Mouse (Mus musculus) adrenal gland, postnatal 25 days (tissue): Measurements from ENCODE around the gene Tbc1d10a. TPM values are rescaled to one million over a fixed set of nuclear protein-coding genes. Genes with fewer than 3 reads are reported as not detected.
A peak's percentile ranks its signal among the peaks of the same experiment; 100 is the strongest.

Experiments used
- DNase-seq: peaks from one replicate; pipeline ENCODE4 v3.0.0; 2021; ENCODE audit warnings: mixed read lengths
- long read RNA-seq: library from polyadenylated mRNA; stranded (forward); transcript quantifications from one replicate; pipeline ENCODE4 v2.0.0, GENCODE M21; 2021
- total RNA-seq: library from RNA; stranded (reverse); gene quantifications from 2 replicates; pipeline ENCODE4 v1.2.3, GENCODE M21; 2021

Tbc1d10a gene
- 15.6 and 15.8 TPM in 2 replicates for total RNA-seq
- long read RNA-seq, transcript Tbc1d10a-201 (9 exons, 1,957 nt) = major isoform, 38 of 47 reads
- long read RNA-seq, partial matches to known transcripts = 5 of 47 reads
- long read RNA-seq, other reads (novel, unspliced or antisense) = 4 of 47 reads

DNA sequence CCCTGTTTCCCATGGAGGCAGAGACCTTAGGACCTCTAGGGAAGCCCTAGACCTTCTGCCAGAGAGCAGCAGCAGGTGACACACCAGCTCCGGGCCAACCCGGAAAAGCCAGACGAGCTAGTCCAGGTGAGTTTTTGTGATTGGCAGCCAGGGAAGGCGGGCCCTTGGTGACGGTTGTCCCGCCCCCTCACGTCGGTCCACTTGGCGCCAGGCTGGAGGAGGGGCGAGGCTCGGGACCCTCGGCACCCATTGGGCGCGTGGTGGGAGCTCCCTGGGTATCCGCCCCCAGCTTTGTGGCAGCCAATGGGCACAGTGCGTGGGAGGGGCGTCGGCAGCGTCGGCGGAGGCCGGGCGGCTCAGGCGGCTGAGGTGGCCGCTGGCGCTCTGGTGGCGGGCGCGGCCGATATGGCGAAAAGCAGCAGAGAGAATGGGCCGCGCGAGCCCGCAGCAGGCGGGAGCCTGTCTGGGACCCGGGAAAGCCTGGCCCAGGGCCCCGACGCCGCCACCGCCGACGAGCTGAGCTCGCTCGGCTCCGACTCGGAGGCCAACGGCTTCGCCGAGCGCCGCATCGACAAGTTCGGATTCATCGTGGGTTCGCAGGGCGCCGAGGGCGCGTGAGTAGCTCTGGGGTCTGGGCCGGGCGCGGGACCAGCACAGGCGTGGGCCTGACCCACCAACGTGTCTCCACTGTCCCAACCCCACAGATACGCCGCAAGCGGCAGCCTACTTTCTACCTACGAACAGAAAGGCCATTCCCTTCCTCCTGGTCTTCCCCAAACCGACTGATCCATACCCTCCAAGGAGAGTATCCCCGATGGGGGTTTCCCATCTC, at the start of gene Tbc1d10a:
TSS of gene Tbc1d10a (plus strand) at position 304 of the 832 bp plus-strand sequence.
- peak; percentile 98 for DNase-seq

- DNase-seq = no peak
Observed at GRCm38 (mm10) chr11:4138964-4139363, 47.6 kb upstream of the Tbc1d10a start.

DNA sequence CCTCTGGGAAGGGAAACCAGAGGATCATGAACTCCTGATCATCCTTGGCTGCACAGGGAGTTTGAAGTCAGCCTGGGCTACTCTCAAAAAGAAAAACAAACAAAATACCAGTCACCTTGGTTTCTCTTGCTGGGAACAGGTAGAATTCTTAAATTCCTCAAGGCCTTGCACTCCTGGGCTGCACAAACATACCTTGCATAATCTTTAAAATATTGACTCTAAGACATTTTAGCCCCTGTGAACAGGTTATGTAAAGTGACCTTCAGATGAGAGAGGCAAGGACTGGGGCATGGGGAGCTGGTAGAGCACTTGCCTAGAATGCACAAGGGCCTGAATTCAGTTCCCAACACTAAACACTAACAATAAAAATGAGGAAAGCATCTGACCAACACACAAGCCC, 45.1 kb upstream of the Tbc1d10a start:
- no peak for DNase-seq

DNA sequence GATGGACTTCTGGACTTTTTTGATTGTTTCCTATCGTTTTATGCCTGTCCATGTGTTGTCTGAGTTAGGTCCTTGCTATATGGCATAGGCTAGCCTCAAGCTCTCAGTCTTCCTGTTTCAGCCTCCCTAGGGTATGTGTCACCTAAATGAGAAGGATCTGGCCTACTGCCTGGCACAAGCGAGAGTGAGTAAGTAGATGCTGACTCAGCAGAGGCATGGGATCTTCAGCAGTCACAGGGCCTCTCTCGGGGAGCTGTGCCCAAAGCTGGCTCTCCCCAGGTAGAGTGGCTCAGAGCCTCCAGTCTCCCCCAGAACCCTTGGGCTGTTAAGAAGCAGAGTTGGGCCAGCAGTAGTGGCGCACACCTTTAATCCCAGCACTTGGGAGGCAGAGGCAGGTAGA, 44.2 kb upstream of the Tbc1d10a start:
- no peak for DNase-seq

DNA sequence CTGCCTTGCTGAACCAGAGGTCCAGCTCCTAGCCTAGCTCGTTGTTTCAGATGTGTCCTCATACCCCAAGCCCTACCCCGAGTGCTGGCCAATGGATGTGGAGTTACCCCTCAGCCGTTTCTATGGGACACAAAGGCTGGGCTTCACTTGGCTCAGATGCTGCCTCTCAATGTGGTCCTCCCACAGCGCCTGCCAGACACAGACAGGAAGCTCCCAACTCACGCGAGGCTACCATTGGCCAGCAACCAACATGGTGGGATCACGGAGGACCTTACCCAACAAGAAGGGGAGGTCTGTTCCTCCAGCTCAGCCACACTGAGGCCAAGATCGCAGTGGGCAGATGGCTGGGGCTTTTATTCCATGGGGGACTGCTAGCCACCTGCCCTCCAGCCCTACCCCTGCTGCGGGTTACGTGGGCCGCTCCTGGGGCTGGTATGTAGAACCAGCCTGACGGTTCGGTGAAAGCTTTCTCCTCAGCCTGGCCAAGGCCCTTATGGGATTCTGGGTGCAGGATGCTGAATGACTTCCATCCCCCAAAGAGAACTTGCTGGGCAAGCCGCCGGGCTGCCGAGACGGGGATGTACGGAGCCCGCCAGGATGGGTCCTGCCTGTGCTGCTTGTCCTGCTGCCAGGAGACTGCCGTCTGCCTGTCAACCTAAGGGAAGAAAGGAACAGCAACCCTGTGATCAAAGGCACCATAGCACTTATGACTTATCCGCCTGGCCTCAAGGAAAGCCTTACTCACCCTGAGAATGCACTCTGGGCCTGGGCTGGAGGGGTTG, 43.1 kb upstream of the Tbc1d10a start:
- DNase-seq = no peak

DNA sequence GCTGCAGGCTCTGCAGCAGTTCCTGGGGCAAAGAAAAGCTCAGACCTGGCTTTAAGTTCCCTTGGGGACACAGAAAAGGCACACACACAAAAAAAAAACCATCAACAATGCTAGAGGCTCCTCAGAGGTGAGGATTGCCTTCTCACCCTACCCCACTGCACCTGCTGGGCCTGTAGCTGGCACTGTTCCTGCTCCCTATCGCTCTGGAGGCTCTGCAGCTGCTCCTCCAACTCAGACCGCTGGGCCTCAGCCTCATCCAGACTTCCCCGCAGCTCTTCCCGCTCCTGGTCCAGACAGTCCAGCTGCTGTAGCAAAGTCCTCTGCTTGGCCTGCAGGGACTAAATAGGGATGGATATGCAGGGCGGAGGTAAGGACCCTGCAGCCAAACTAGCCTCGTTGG, 40.2 kb upstream of the Tbc1d10a start:
- no peak for DNase-seq

DNA sequence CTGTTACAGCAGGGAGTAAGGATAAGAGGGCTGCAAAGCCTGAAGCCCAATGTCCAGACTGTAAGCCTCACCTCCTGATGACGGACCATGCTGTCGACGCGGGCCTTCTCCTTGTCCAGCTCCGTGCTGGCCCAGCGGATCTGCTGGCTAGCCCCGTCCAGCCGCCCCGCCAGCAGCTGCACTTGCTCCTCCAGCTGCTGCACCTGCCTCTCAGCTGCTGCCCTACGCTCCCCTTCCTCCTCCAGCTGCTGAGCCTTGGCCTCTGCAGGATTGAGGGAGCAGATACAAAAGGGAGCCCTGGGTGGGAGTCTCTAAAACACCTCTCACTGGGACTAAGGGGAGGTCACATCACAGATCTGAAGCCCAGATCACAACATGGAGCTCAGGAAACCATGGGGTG, 39.5 kb upstream of the Tbc1d10a start:
- no peak for DNase-seq

DNA sequence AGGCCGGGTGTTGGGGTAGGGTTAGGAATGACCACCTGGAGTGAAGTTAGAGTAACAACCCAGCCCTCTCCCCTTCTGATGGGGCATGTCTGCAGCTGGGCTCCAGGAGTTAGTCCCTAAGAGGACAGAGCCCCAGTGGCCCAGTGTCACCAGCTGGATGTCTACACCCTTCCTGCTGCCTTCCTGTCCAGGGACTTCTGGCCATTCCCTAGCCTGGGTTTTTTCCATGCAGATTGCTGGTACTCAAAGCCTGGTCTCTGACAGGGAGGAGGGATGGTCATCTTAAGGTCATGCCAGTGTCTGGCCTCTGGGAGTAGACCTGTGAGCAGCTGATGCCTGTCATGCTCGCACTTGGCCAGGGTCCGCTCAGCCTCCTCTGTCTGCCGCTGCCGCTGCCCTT, 38.5 kb upstream of the Tbc1d10a start:
- DNase-seq = no peak

- peak; percentile 8 for DNase-seq
Observed at GRCm38 (mm10) chr11:4148536-4149156, 37.9 kb upstream of the Tbc1d10a start.

DNA sequence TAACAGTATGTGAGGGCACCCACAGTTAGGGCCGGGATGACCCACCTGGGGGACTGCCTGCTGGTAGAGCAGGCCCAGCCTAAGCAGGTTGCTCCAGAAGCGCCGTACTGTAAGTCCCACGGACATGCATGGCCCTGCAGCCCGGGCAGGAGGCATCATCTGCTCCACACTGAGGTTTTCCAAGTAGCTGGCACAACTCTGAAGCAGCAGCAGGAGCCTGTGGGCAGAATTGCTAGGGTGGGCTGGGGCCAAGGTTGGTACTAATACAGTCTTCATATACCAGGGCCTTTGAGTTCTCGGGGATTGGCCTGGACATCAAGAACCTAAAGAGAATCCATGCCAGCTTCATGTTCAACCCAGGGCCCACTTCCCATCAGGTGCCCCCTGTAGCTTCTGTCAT, 36.7 kb upstream of the Tbc1d10a start:
- no peak for DNase-seq

DNA sequence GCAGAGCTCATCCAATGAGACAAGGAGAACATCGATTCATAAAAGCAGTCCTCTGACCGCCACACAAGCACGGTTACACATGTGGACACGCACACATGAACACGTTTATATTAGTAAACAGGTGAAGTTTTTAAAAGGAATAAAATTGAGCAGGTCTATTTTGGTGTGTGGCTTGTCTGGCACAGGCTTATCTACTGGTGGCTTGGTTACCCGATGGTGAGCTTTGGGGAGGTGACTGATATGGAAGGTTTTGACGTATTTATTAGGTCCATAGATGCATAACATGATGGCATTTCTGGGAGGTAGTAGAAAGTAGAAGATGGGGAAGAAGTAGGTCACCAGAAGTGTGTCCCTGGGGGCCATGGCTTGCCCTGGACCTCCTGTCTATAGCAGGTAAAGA, 32.9 kb upstream of the Tbc1d10a start:
- no peak for DNase-seq

GRCm38 (mm10) chr11:4155641-4156040, 30.9 kb upstream of the Tbc1d10a start:
- DNase-seq = no peak

DNA sequence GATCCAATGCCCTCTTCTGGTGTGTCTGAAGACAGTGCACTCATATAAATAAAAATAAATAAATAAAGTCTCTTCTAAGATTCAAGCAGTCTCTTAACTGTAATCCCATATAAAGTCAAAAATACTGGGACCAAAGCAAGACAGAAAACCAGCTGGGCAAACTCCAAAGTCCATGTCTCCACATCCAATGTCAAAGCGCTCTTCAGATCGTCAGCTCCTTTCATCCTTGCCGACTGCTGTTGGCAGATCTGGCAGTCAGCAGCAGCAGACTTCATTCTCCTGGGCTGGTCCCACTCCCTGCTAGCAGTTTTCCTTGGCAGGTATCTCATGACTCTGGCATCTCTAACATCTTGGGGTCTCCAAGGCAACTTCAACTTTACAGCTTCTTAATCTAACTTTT, 27.9 kb upstream of the Tbc1d10a start:
- DNase-seq = no peak

DNA sequence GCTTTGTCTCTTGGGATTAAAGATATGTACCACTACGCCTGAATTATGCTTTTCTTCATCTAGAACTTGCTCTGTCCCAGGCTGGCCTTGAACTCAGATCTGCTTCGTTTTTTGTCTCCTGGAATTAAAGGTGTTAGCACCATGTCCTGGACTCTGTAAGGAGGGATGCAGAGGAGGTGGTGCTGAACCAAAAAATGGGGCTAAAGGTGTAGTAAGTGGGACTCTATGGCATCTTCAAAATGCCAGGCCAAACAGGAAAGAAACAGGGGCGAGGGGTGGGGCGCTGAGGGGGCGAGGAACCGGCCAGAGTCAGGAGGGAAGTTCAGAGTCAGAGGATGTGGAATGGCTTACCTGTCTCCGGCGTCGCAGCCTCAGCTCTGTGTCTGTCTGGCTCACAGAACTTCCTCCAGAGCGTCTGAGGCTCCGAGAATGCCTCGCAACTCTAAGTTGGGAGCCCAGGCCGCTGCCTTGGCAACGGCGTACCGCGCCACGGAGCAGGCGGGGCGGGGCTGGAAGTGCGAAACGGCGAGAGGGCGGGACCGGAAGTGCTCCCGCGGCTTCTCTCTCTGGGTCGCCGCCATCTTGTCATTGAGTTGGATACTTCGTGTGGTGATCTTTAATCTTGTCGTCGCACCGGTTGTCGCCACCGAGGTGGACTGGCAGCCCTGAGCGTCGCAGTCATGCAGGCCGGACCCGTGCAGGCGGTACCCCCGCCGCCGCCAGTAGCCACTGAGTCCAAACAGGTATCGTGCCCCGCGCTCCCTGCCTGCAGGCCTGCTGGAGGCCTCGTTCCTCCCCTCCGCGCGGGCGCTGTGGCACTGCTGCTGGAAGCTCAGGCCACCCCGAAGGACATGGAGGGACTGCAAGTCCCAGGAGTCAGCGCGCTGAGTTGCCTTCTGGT, 26.5 kb upstream of the Tbc1d10a start, which contains the start of the genes Ccdc157 and Sf3a1:
TSS of gene Ccdc157 (minus strand) at position 486 of the 901 bp plus-strand sequence.
TSS of gene Sf3a1 (plus strand) at position 543 of the 901 bp plus-strand sequence.
- peak; percentile 94 for DNase-seq

DNA sequence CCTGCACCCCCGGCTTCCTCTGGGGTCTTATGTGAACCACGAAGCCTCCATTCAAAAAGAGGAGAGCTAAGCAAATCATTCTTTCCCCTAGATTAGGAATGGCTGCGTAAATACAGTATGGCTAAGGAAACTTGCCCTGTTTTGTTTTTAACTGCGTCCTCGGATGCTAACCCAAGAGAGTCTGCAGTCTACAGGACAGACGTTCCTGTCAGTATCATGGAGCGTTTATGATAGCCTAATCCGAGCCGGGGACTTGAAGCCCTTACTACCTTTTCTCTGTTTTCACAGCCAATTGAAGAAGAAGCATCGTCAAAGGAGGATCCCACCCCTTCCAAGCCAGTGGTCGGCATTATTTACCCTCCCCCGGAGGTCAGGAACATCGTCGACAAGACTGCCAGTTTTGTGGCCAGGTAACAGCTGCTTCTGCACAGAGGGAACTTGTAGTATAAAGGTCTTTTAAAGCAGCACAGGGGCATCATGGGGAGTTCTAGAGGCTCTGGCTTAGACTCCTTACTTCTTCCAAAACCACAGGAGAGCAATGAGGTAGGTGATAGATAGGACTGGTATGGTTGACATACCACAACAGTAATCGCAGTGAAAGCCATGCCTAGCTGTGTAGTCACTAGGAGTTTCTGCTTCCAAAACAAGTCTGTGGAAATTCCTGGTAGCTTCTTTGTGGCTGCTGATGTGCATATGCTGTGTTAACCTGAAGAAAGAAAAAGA, 25.7 kb upstream of the Tbc1d10a start:
- DNase-seq = no peak

DNA sequence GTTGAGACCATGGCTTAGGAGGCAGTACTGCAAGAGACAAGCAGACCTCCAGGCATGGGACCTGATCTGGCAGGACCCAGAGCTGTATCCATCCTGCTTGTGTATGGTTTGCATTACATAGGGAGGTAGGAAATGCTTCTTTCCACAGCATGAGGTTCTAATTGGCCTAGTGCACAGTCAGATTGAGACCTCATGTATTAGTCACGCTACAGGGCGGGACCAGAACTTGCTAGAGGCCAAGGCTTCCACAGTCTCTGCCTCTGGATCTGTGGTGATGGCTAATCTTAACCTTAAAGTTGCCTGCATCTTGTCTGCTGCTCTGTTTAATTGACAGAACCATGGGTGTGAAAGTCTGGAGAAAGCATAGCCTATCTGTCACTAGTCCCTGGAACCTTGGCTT, 21.9 kb upstream of the Tbc1d10a start:
- DNase-seq = peak; percentile 20

DNA sequence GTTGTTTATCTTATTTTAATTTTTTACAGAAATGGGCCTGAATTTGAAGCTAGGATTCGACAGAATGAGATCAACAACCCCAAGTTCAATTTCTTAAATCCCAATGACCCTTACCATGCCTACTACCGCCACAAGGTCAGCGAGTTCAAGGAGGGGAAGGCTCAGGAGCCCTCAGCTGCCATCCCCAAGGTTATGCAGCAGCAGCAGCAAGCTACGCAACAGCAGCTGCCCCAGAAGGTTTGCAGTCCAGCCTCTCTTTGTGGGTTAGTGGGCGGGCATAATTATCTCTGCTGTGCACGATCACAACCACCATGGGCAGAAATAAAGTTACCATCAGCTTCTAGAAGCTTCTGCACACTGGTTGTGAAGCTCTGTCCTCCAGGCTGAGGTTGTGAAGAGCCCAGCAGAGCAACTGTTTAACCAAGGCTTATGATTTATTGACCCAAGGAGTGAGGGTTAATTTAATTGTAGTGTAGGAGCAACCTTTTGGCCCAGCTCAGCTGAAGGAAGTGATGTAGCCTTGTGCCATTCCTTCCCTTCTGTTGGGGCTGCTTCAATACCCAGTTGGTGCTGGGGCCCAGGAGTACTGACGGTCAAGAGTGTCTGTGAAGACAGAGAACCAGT, 20.0 kb upstream of the Tbc1d10a start:
- no peak for DNase-seq

DNA sequence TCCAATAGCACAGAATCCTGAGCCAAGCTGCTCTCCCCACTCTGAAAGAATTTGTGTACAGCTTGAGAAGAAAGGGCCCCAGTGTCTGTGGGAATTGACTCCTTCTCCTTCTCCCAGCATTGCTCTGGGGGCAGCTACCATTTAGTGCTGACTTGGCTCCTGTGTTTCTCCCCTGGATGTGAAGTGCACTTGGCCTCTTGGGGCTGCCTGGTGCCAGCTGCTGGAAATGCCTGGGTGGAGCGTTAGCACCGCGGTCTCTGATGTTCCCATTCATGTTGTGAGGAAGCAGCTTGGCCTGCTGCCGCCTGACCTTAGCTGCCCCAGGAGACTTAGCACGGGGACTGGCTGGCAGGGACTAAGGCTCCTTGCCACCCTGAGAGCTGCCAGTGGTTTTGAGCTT, 12.0 kb upstream of the Tbc1d10a start:
- peak; percentile 46 for DNase-seq

- DNase-seq = no peak
Observed at GRCm38 (mm10) chr11:4177716-4178115, 8.9 kb upstream of the Tbc1d10a start.

DNA sequence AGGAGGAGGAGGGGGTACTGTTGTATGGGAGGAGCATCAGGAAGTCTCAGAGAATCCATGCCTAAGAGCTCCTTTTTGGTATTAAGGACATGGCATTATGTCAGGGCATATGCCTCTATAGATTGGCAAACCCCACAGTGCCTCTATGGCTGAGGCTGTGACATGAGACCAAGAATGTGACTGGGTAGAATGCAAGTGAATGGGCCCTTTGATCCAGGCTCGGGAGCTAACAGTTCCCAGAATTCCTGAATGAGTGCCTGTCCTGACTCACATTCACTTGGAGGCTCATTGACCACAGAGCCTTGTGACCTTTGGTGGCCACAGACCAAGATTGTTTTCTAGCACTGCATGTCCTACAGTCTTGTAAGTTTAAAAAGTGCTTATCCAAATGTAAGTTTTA, 4.5 kb upstream of the Tbc1d10a start:
- no peak for DNase-seq
